Mouse (Mus musculus) hindbrain, embryonic 11.5 days (tissue): ENCODE measurements around the gene Pheta1. TPM values are rescaled to one million over a fixed set of nuclear protein-coding genes. Genes with fewer than 3 reads are reported as not detected.

Source experiments
- ATAC-seq: fragments of 200-750 bp; cut with Nextera tagmentation; 2 replicates; pipeline ENCODE4 v1.8.0; 2017; ENCODE audit warnings: mild to moderate bottlenecking, moderate TSS enrichment, moderate library complexity; ENCODE audit not compliant: low FRiP score
- DNase-seq: peaks from one replicate; pipeline ENCODE4 v3.0.0-alpha.2; 2015; ENCODE audit warnings: low spot score
- H3K27ac ChIP-seq: fragments of 300-500 bp; sonication (generic); 2 replicates; pipeline ENCODE4 v1.5.1; 2014; ENCODE audit warnings: mild to moderate bottlenecking, low read depth, low read length
- H3K27me3 ChIP-seq: fragments of 300-500 bp; sonication (generic); 2 replicates; pipeline ENCODE4 v1.6.1; 2014; ENCODE audit warnings: mild to moderate bottlenecking, low read length, moderate library complexity, mixed read lengths; ENCODE audit not compliant: control insufficient read depth, insufficient read depth
- H3K36me3 ChIP-seq: fragments of 300-500 bp; sonication (generic); 2 replicates; pipeline ENCODE4 v1.6.1; 2014; ENCODE audit warnings: mild to moderate bottlenecking, low read length, moderate library complexity, mixed read lengths; ENCODE audit not compliant: control insufficient read depth, insufficient read depth
- H3K4me1 ChIP-seq: fragments of 300-500 bp; sonication (generic); replicated peaks from 2 replicates; pipeline ENCODE4 v1.6.1; 2014; ENCODE audit warnings: low read length, mixed read lengths; ENCODE audit not compliant: control insufficient read depth, insufficient read depth
- H3K4me2 ChIP-seq: fragments of 300-500 bp; sonication (generic); replicated peaks from 2 replicates; pipeline ENCODE4 v1.6.1; 2014; ENCODE audit warnings: mild to moderate bottlenecking, low read depth, low read length
- H3K4me3 ChIP-seq: fragments of 300-500 bp; sonication (generic); 2 replicates; pipeline ENCODE4 v1.5.1; 2014; ENCODE audit warnings: low read depth, low read length
- H3K9ac ChIP-seq: fragments of 300-500 bp; sonication (generic); 2 replicates; pipeline ENCODE4 v1.6.1; 2014; ENCODE audit warnings: low read depth, low read length
- H3K9me3 ChIP-seq: fragments of 300-500 bp; sonication (generic); 2 replicates; pipeline ENCODE4 v1.6.1; 2016; ENCODE audit warnings: low read length; ENCODE audit not compliant: control insufficient read depth
- WGBS: fragments of 180-500 bp; shearing (Covaris S2); extraction: QIAGEN DNeasy Blood & Tissue Kit; methylation state at CpG from one replicate; pipeline ENCODE4 v1.1.7; 2014; 5-methylcytosine and 5-hydroxymethylcytosine counted together
- polyA plus RNA-seq: library from polyadenylated mRNA; unstranded; fragments of >200 nt; fragmentation: Nextera tagmentation; extraction: Ambion mirVana; gene quantifications from 2 replicates; pipeline ENCODE4 v1.2.1, GENCODE M21; 2014

Gene Pheta1
- polyA plus RNA-seq, 1 experiment from 2014 or later, result 27.0 TPM

GRCm38 (mm10) chr5:121815067-121815466 is 33.7 kb upstream of the Pheta1 start:
- Histone ChIP-seq H3K9me3 (no peaks in the 10 kb centered on the region), H3K4me2 (no peak overlapping the region), H3K36me3 (peaks cover 33% of the 10 kb centered on the region), H3K27ac (no peak overlapping the region), H3K9ac (no peak overlapping the region), H3K4me3 (no peak overlapping the region), H3K27me3 (no peaks in the 10 kb centered on the region), H3K4me1 (no peaks in the 10 kb centered on the region)
- peak; percentile 63 for DNase-seq
- no peak for ATAC-seq
- 78% methylated on average over 3 of the region's 3 CpGs for WGBS

- no peak for DNase-seq
- H3K9ac ChIP-seq, result no peak overlapping the region
- no peak overlapping the region for H3K4me3 ChIP-seq
- no peaks in the 10 kb centered on the region for H3K27me3 ChIP-seq
- WGBS, result 92% methylated on average over 8 of the region's 8 CpGs
- H3K36me3 ChIP-seq, result peaks cover 33% of the 10 kb centered on the region
- no peaks in the 10 kb centered on the region for H3K4me1 ChIP-seq
- no peak overlapping the region for H3K4me2 ChIP-seq
- ATAC-seq, result no peak
- no peak overlapping the region for H3K27ac ChIP-seq
- H3K9me3 ChIP-seq, result no peaks in the 10 kb centered on the region
Observed at GRCm38 (mm10) chr5:121815867-121816380, 32.9 kb upstream of the Pheta1 start.

- Histone ChIP-seq H3K4me3 (no peak overlapping the region), H3K9me3 (no peaks in the 10 kb centered on the region), H3K27ac (no peak overlapping the region), H3K27me3 (no peaks in the 10 kb centered on the region), H3K9ac (no peak overlapping the region), H3K4me1 (no peaks in the 10 kb centered on the region), H3K4me2 (no peak overlapping the region), H3K36me3 (peaks cover 27% of the 10 kb centered on the region)
- WGBS, result 98% methylated on average over 2 of the region's 2 CpGs
- no peak for DNase-seq
- no peak for ATAC-seq
Observed at GRCm38 (mm10) chr5:121816611-121817010, 32.2 kb upstream of the Pheta1 start.

GRCm38 (mm10) chr5:121817551-121817950 is 31.2 kb upstream of the Pheta1 start:
- no peaks in the 10 kb centered on the region for H3K4me1 ChIP-seq
- no peaks in the 10 kb centered on the region for H3K27me3 ChIP-seq
- H3K27ac ChIP-seq, result no peak overlapping the region
- H3K4me3 ChIP-seq, result no peak overlapping the region
- DNase-seq (no peak), ATAC-seq (no peak)
- H3K36me3 ChIP-seq, result peaks cover 19% of the 10 kb centered on the region
- H3K9ac ChIP-seq, result no peak overlapping the region
- H3K4me2 ChIP-seq, result no peak overlapping the region
- H3K9me3 ChIP-seq, result no peaks in the 10 kb centered on the region
- 91% methylated on average over 9 of the region's 9 CpGs for WGBS

GRCm38 (mm10) chr5:121818401-121818800 is 30.4 kb upstream of the Pheta1 start:
- no peaks in the 10 kb centered on the region for H3K4me1 ChIP-seq

GRCm38 (mm10) chr5:121818862-121819261 is 29.9 kb upstream of the Pheta1 start:
- no peaks in the 10 kb centered on the region for H3K9me3 ChIP-seq
- ATAC-seq (no peak), DNase-seq (no peak)
- H3K9ac ChIP-seq, result no peak overlapping the region
- H3K27ac ChIP-seq, result no peak overlapping the region
- H3K36me3 ChIP-seq, result peaks cover 11% of the 10 kb centered on the region
- H3K4me2 ChIP-seq, result no peak overlapping the region
- H3K4me1 ChIP-seq, result no peaks in the 10 kb centered on the region
- WGBS, result 92% methylated on average over 4 of the region's 4 CpGs
- no peak overlapping the region for H3K4me3 ChIP-seq
- no peaks in the 10 kb centered on the region for H3K27me3 ChIP-seq

More at GRCm38 (mm10) chr5:121818401-121818800, 30.4 kb upstream of the Pheta1 start:
- DNase-seq, result no peak
- H3K36me3 ChIP-seq, result peaks cover 12% of the 10 kb centered on the region
- no peak for ATAC-seq
- no peak overlapping the region for H3K4me2 ChIP-seq
- no peak overlapping the region for H3K27ac ChIP-seq
- no peak overlapping the region for H3K4me3 ChIP-seq
- no peak overlapping the region for H3K9ac ChIP-seq
- no peaks in the 10 kb centered on the region for H3K9me3 ChIP-seq
- no peaks in the 10 kb centered on the region for H3K27me3 ChIP-seq
- 96% methylated on average over 7 of the region's 7 CpGs for WGBS

- 0 out of 2 replicates have a peak, but pooled peaks cover 2% of the 10 kb centered on the region for H3K4me1 ChIP-seq
- no peaks in the 10 kb centered on the region for H3K27me3 ChIP-seq
- WGBS, result 91% methylated on average over 5 of the region's 5 CpGs
- H3K4me3 ChIP-seq, result no peak overlapping the region
- no peaks in the 10 kb centered on the region for H3K9me3 ChIP-seq
- H3K27ac ChIP-seq, result no peak overlapping the region
- H3K36me3 ChIP-seq, result peaks cover 12% of the 10 kb centered on the region
- no peak overlapping the region for H3K9ac ChIP-seq
- ATAC-seq, result no peak
- H3K4me2 ChIP-seq, result no peak overlapping the region
- no peak for DNase-seq
Observed at GRCm38 (mm10) chr5:121819559-121819958, 29.2 kb upstream of the Pheta1 start.

- Histone ChIP-seq H3K4me2 (no peak overlapping the region), H3K4me3 (no peak overlapping the region), H3K27ac (no peak overlapping the region), H3K4me1 (0 out of 2 replicates have a peak, but pooled peaks cover 2% of the 10 kb centered on the region), H3K9me3 (no peaks in the 10 kb centered on the region), H3K36me3 (peaks cover 12% of the 10 kb centered on the region), H3K9ac (no peak overlapping the region), H3K27me3 (no peaks in the 10 kb centered on the region)
- WGBS, result 90% methylated on average over 2 of the region's 2 CpGs
- no peak for DNase-seq
- no peak for ATAC-seq
Observed at GRCm38 (mm10) chr5:121820161-121820560, 28.6 kb upstream of the Pheta1 start.

- ATAC-seq (no peak), DNase-seq (no peak)
- H3K4me1 ChIP-seq, result 0 out of 2 replicates have a peak, but pooled peaks cover 2% of the 10 kb centered on the region
- no peak overlapping the region for H3K9ac ChIP-seq
- peaks cover 12% of the 10 kb centered on the region for H3K36me3 ChIP-seq
- 88% methylated on average over 3 of the region's 3 CpGs for WGBS
- H3K27ac ChIP-seq, result no peak overlapping the region
- H3K4me3 ChIP-seq, result no peak overlapping the region
- no peaks in the 10 kb centered on the region for H3K27me3 ChIP-seq
- no peak overlapping the region for H3K4me2 ChIP-seq
- H3K9me3 ChIP-seq, result no peaks in the 10 kb centered on the region
Observed at GRCm38 (mm10) chr5:121820657-121821056, 28.1 kb upstream of the Pheta1 start.
